Mouse (Mus musculus) G1E (cell line): ENCODE results near the gene Ufc1.

ENCODE experiments used
- CTCF ChIP-seq: IDR thresholded peaks from 2 replicates; pipeline ENCODE4 v1.5.1; 2012; ENCODE audit warnings: low read depth, low read length, inconsistent platforms, mixed read lengths
- TAL1 ChIP-seq: conservative IDR thresholded peaks from 2 replicates; pipeline ENCODE4 v1.6.1; 2012; ENCODE audit warnings: low read depth, low read length, inconsistent platforms, mixed read lengths

- TF ChIP-seq CTCF (no peak), TAL1 (no peak)
Observed at GRCm38 (mm10) chr1:171283188-171284160, 11.3 kb downstream of the Ufc1 start.
